Mouse (Mus musculus) lung, postnatal 0 days (tissue): ENCODE results near the gene Rap1b.

Source experiments
- CTCF ChIP-seq: IDR thresholded peaks from 2 replicates; pipeline ENCODE4 v1.5.1; 2016; ENCODE audit warnings: antibody characterized with exemption, mild to moderate bottlenecking
- EP300 ChIP-seq: IDR thresholded peaks from 2 replicates; pipeline ENCODE4 v1.6.1; 2016; ENCODE audit warnings: antibody characterized with exemption, mild to moderate bottlenecking, control low read depth

DNA sequence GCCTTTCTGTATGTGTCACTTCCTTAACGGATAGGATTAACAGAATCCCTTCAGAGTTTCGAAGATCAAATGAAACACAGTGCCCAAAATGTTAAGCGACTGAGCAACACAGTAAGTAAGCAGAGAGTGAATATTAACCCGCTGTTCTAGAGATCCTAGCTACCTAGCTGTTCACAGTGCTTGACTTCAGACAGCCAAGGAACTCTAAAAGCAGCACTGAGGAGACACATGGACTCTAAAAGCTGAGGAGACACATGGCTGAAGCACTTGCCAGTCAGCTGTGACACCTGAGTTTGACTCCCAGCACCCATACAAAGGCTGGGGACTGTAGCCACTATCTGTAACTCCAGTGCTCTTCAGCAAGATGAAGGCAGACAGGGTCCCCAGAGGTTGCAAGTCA lies 16.8 kb downstream of the Rap1b start:
- TF ChIP-seq EP300 (no peak), CTCF (no peak)
